Mouse (Mus musculus) MEL (cell line): ENCODE results near the gene Fam181a.

Experiments used
- CTCF ChIP-seq, 3 experiments: IDR thresholded peaks in 2 of 3; conservative IDR thresholded peaks in 1 of 3; 2 replicates each; pipeline ENCODE4 v1.5.1; 2011 to 2012; ENCODE audit warnings: low read length in 3 of 3, low read depth in 2 of 3, mild to moderate bottlenecking in 2 of 3, improper control_type of control experiment in 1 of 3, inconsistent platforms in 1 of 3, mixed read lengths in 1 of 3, moderate library complexity in 1 of 3; ENCODE audit not compliant: control insufficient read depth in 1 of 3, insufficient read depth in 1 of 3, poor library complexity in 1 of 3, severe bottlenecking in 1 of 3
- GATA1 ChIP-seq: IDR thresholded peaks from 2 replicates; pipeline ENCODE4 v1.6.1; 2011; ENCODE audit warnings: low read depth, low read length, improper control_type of control experiment
- ZMIZ1 ChIP-seq: IDR thresholded peaks from 2 replicates; pipeline ENCODE4 v1.6.1; 2012; ENCODE audit warnings: low read depth, mild to moderate bottlenecking, inconsistent platforms, low read length, improper control_type of control experiment, moderate library complexity

- TF ChIP-seq ZMIZ1 (no peak), GATA1 (peak; percentile 63), CTCF (IDR thresholded peaks at IDR 0.05 in 2 of 3, conservative IDR thresholded peaks at IDR 0.05 in 1 of 3; ENCODE audit: control insufficient read depth in 1 of 3, insufficient read depth in 1 of 3, low read depth in 2 of 3, low read length in 3 of 3, poor library complexity in 1 of 3, severe bottlenecking in 1 of 3) (no peak)
These were observed 22.1 kb downstream of the Fam181a start for GRCm38 (mm10) chr12:103332879-103333278.
